Mouse (Mus musculus) kidney, embryonic 16.5 days (tissue): ENCODE measurements around the gene Setdb1. TPM values are rescaled to one million over a fixed set of nuclear protein-coding genes. Genes with fewer than 3 reads are reported as not detected.
A peak's percentile ranks its signal among the peaks of the same experiment; 100 is the strongest.

Experiments used
- ATAC-seq: fragments of 200-750 bp; cut with Nextera tagmentation; 2 replicates; pipeline ENCODE4 v1.8.0; 2017; ENCODE audit warnings: moderate TSS enrichment; ENCODE audit not compliant: low FRiP score, low TSS enrichment
- H3K27ac ChIP-seq: fragments of 300-500 bp; sonication (generic); 2 replicates; pipeline ENCODE4 v1.5.1; 2014; ENCODE audit warnings: low read length
- H3K27me3 ChIP-seq: fragments of 300-500 bp; sonication (generic); 2 replicates; pipeline ENCODE4 v1.6.1; 2014; ENCODE audit warnings: low read length, control low read depth, mixed read lengths; ENCODE audit not compliant: insufficient read depth
- H3K36me3 ChIP-seq: fragments of 300-500 bp; sonication (generic); 2 replicates; pipeline ENCODE4 v1.6.1; 2014; ENCODE audit warnings: low read length, control low read depth, mixed read lengths; ENCODE audit not compliant: insufficient read depth
- H3K4me1 ChIP-seq: fragments of 300-500 bp; sonication (generic); 2 replicates; pipeline ENCODE4 v1.6.1; 2014; ENCODE audit warnings: low read length, control low read depth, mixed read lengths; ENCODE audit not compliant: insufficient read depth
- H3K4me2 ChIP-seq: fragments of 300-500 bp; sonication (generic); replicated peaks from 2 replicates; pipeline ENCODE4 v1.6.1; 2014; ENCODE audit warnings: low read depth, low read length
- H3K4me3 ChIP-seq: fragments of 300-500 bp; sonication (generic); 2 replicates; pipeline ENCODE4 v1.5.1; 2014; ENCODE audit warnings: mild to moderate bottlenecking, low read length
- H3K9ac ChIP-seq: fragments of 300-500 bp; sonication (generic); replicated peaks from 2 replicates; pipeline ENCODE4 v1.6.1; 2014; ENCODE audit warnings: low read length
- H3K9me3 ChIP-seq: fragments of 300-500 bp; sonication (generic); 2 replicates; pipeline ENCODE4 v1.6.1; 2016; ENCODE audit warnings: low read length, control low read depth
- WGBS: fragments of 180-500 bp; shearing (Covaris S2); extraction: QIAGEN DNeasy Blood & Tissue Kit; methylation state at CpG from one replicate; pipeline ENCODE4 v1.1.7; 2014; 5-methylcytosine and 5-hydroxymethylcytosine counted together
- polyA plus RNA-seq: library from polyadenylated mRNA; unstranded; fragments of >200 nt; fragmentation: Nextera tagmentation; extraction: Ambion mirVana; gene quantifications from 2 replicates; pipeline ENCODE4 v1.2.1, GENCODE M21; 2015

The Setdb1 gene
- polyA plus RNA-seq, 1 experiment from 2014 or later: 45.5 TPM

- no peaks in the 10 kb centered on the region for H3K27me3 ChIP-seq
- H3K36me3 ChIP-seq: peaks cover 16% of the 10 kb centered on the region
- H3K4me2 ChIP-seq: no peak overlapping the region
- H3K27ac ChIP-seq: peak overlapping the region; percentile 46
- ATAC-seq: no peak
- 47% methylated on average over 5 of the region's 5 CpGs for WGBS
- H3K9ac ChIP-seq: no peak overlapping the region
- H3K9me3 ChIP-seq: no peaks in the 10 kb centered on the region
- H3K4me3 ChIP-seq: no peak overlapping the region
- H3K4me1 ChIP-seq: peaks cover 30% of the 10 kb centered on the region
These were observed 71.0 kb downstream of the Setdb1 start for GRCm38 (mm10) chr3:95286011-95286410.

- Histone ChIP-seq H3K4me2 (no peak overlapping the region), H3K27ac (peak overlapping the region; percentile 44), H3K36me3 (peaks cover 11% of the 10 kb centered on the region), H3K4me3 (no peak overlapping the region), H3K4me1 (peaks cover 35% of the 10 kb centered on the region), H3K9me3 (no peaks in the 10 kb centered on the region), H3K9ac (no peak overlapping the region), H3K27me3 (no peaks in the 10 kb centered on the region)
- ATAC-seq: no peak
- WGBS: 91% methylated on average over 5 of the region's 5 CpGs
These were observed 71.6 kb downstream of the Setdb1 start for GRCm38 (mm10) chr3:95285390-95285789.

GRCm38 (mm10) chr3:95284501-95285281, 72.3 kb downstream of the Setdb1 start:
- ATAC-seq: no peak
- Histone ChIP-seq H3K36me3 (peaks cover 11% of the 10 kb centered on the region), H3K9ac (peak overlapping the region; percentile 2), H3K27me3 (no peaks in the 10 kb centered on the region), H3K4me3 (peak overlapping the region; percentile 67; the same call in 1 of the 2 replicates), H3K27ac (no peak overlapping the region), H3K4me1 (peaks cover 35% of the 10 kb centered on the region), H3K4me2 (peak overlapping the region; percentile 80), H3K9me3 (no peaks in the 10 kb centered on the region)
- 83% methylated on average over 12 of the region's 12 CpGs for WGBS

DNA sequence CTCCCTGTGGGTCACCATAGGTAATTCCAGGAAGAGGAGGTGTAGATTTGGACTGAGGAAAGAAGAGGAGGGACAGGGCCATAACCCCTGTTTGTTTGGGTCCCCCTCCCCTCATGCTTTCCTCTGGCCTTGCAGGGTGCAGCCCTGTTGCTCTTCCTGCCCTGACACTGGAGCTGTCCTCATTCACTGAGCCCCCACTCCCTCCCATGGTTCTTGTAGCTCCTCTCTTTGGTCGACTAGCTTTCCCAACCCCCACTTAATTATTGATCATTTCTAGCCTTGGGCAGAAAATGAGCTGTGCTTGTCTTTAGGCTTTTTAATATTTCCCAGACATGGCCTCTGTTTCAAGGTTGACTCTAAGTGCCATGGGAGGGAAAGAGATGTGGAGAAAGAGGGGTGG, 72.9 kb downstream of the Setdb1 start:
- 11% methylated on average over 1 of the region's 1 CpGs for WGBS
- Histone ChIP-seq H3K27ac (peak overlapping the region; percentile 99; the same call in 1 of the 2 replicates), H3K27me3 (no peaks in the 10 kb centered on the region), H3K4me3 (peak overlapping the region; percentile 67), H3K36me3 (peaks cover 11% of the 10 kb centered on the region), H3K9ac (peak overlapping the region; percentile 87), H3K4me1 (peaks cover 35% of the 10 kb centered on the region), H3K4me2 (peak overlapping the region; percentile 80), H3K9me3 (no peaks in the 10 kb centered on the region)
- ATAC-seq: no peak

DNA sequence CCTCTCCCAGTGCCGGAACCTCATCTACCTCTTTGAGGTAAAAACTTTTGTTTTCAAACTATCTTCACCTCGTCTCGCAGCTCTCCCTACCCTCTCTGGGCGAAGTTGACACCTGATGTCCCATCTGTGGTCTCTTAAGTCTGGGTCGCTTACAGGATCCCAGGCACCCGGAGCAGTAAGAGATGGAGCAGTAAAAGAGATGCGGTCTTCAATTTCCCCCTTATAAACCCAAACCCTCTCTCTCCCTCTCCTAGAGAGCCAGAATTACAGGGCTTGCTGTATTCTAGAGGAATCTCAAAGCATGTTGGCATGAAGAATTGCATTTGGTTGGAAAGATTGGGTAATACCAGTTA, 73.4 kb downstream of the Setdb1 start:
- no peaks in the 10 kb centered on the region for H3K27me3 ChIP-seq
- H3K9me3 ChIP-seq: no peaks in the 10 kb centered on the region
- peak overlapping the region; percentile 99 for H3K27ac ChIP-seq
- H3K4me2 ChIP-seq: peak overlapping the region; percentile 80
- peaks cover 8% of the 10 kb centered on the region for H3K36me3 ChIP-seq
- H3K4me3 ChIP-seq: peak overlapping the region; percentile 67
- ATAC-seq: no peak
- peak overlapping the region; percentile 87 for H3K9ac ChIP-seq
- H3K4me1 ChIP-seq: peaks cover 35% of the 10 kb centered on the region
- 2% methylated on average over 7 of the region's 7 CpGs for WGBS

DNA sequence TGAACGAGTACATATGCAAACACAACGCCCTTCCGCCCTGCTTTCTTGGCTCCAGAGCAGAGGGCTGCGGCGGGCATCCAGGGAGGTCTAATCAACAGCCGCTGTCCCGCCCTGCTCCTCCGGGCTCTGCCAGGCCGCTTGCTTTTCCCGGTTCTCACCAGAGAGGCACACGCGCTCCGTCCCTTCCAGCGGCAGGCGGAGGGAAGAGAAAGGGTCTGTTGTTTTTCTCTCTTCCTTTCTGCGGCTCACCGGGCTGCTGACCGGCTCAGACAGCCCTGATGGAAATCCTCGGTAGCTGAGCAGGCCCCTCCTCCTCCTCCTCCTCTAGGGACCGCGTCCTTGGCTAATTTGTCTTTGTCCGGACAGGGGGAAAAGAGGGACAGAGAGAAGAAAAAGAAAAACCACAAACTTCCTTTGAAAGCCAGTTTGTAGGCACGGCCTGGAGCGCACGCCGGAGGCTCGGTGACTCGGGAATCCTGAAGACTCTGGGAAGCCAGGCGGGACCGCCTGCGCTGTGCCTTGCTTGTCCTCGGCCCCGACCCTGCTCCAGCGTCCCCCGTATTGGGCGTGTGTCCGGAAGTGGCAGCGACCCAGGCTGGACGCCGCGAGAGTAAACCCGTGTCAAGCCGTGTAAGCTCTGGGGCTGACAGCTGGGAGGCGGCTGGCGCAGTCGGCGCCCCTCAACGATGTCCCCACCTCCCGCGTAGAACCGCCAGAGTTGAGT, 74.0 kb downstream of the Setdb1 start:
- Histone ChIP-seq H3K27me3 (no peaks in the 10 kb centered on the region), H3K4me1 (peaks cover 35% of the 10 kb centered on the region), H3K4me2 (peak overlapping the region; percentile 80), H3K9ac (peak overlapping the region; percentile 87), H3K4me3 (peak overlapping the region; percentile 67), H3K9me3 (no peaks in the 10 kb centered on the region), H3K36me3 (peaks cover 3% of the 10 kb centered on the region), H3K27ac (peak overlapping the region; percentile 99)
- WGBS: under 1% methylated on average over 48 of the region's 51 CpGs
- peak; percentile 70 for ATAC-seq

GRCm38 (mm10) chr3:95282381-95282864, 74.6 kb downstream of the Setdb1 start:
- Histone ChIP-seq H3K36me3 (no peaks in the 10 kb centered on the region), H3K27ac (peak overlapping the region; percentile 99), H3K4me3 (peak overlapping the region; percentile 67), H3K9ac (peak overlapping the region; percentile 87), H3K4me2 (peak overlapping the region; percentile 80), H3K4me1 (peaks cover 36% of the 10 kb centered on the region), H3K27me3 (no peaks in the 10 kb centered on the region), H3K9me3 (no peaks in the 10 kb centered on the region)
- under 1% methylated on average over 11 of the region's 11 CpGs for WGBS
- ATAC-seq: no peak

- H3K9me3 ChIP-seq: no peaks in the 10 kb centered on the region
- peak within 1 kb of the TSS; percentile 80 for H3K4me2 ChIP-seq
- no peaks in the 10 kb centered on the region for H3K36me3 ChIP-seq
- peak within 1 kb of the TSS; percentile 73 for H3K4me3 ChIP-seq
- H3K9ac ChIP-seq: peak within 1 kb of the TSS; percentile 87
- WGBS: under 1% methylated on average over 53 of the region's 53 CpGs
- no peaks in the 10 kb centered on the region for H3K27me3 ChIP-seq
- peak within 1 kb of the TSS; percentile 99 for H3K27ac ChIP-seq
- H3K4me1 ChIP-seq: peaks cover 43% of the 10 kb centered on the region
- peak; percentile 88 for ATAC-seq
These were observed 75.5 kb downstream of the Setdb1 start, which contains the start of the genes Mindy1 and Prune1 for GRCm38 (mm10) chr3:95281216-95282126. Gene Mindy1, plus strand, starts transcription at chr3:95281345. Gene Prune1, minus strand, starts transcription at chr3:95282076.

DNA sequence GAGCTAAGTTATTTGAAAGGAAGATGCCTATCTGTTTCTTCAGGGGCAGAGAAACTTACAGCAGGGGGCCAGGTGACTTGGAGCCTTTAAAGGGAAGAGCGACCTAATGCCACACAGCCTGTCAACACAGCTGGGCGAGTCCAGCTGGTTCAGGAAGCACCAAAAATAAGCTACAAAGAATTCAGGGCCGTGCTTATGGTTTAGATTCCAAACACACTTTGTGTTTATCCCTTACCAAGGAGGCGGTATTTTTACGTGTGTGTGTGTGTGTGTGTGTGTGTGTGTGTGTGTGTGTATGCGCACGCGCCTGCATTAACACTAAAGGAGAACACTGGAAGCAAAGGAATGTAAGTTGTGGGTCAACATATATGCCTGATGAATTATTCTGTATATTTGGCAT, 76.3 kb downstream of the Setdb1 start:
- Histone ChIP-seq H3K27ac (peak overlapping the region; percentile 92), H3K9ac (peak overlapping the region; percentile 86), H3K4me2 (peak overlapping the region; percentile 80), H3K36me3 (no peaks in the 10 kb centered on the region), H3K4me3 (peak overlapping the region; percentile 73), H3K27me3 (no peaks in the 10 kb centered on the region), H3K9me3 (no peaks in the 10 kb centered on the region), H3K4me1 (peaks cover 36% of the 10 kb centered on the region)
- WGBS: 14% methylated on average over 8 of the region's 8 CpGs
- ATAC-seq: no peak
